Mouse (Mus musculus) CH12.LX (cell line): ENCODE data around the gene Rbl2. TPM values are rescaled to one million over a fixed set of nuclear protein-coding genes. Genes with fewer than 3 reads are reported as not detected.

Source experiments
- DNase-seq: peaks from one replicate; pipeline ENCODE4 v3.0.0-alpha.2; 2013; ENCODE audit errors: extremely low read depth
- H3K27ac ChIP-seq: 2 replicates; pipeline ENCODE4 v1.5.1; 2012; ENCODE audit warnings: low read depth, mild to moderate bottlenecking, control low read depth, moderate library complexity; ENCODE audit not compliant: insufficient read depth
- H3K27me3 ChIP-seq: replicated peaks from 2 replicates; pipeline ENCODE3; 2012; ENCODE audit warnings: inconsistent platforms
- H3K36me3 ChIP-seq, 2 experiments: replicated peaks in 1 of 2; 2 replicates each; pipeline versions ENCODE3 to v1.6.1; 2012; ENCODE audit warnings: inconsistent platforms in 1 of 2, low read length in 1 of 2, mild to moderate bottlenecking in 1 of 2, mixed read lengths in 1 of 2, moderate library complexity in 1 of 2; ENCODE audit not compliant: control insufficient read depth in 1 of 2, insufficient read depth in 1 of 2
- H3K4me1 ChIP-seq, 2 experiments: 2 replicates each; pipeline ENCODE4 v1.6.1; 2012; ENCODE audit warnings: inconsistent platforms in 1 of 2, moderate library complexity in 1 of 2; ENCODE audit not compliant: insufficient read depth in 2 of 2, control insufficient read depth in 1 of 2
- H3K4me2 ChIP-seq: 2 replicates; pipeline ENCODE4 v1.6.1; 2012; ENCODE audit warnings: low read depth, mild to moderate bottlenecking, control low read depth; ENCODE audit not compliant: poor library complexity, insufficient read depth, severe bottlenecking
- H3K4me3 ChIP-seq, 3 experiments: fragments of 150-350 bp in 1 of 3; sonication (generic) in 1 of 3; replicated peaks in 1 of 3; 2 replicates each; pipeline versions ENCODE3 to v1.5.1; 2011 to 2012; ENCODE audit warnings: low read depth in 2 of 3, low read length in 2 of 3, mild to moderate bottlenecking in 2 of 3, moderate library complexity in 2 of 3, control low read depth in 1 of 3, improper control_type of control experiment in 1 of 3, inconsistent platforms in 1 of 3, mixed read lengths in 1 of 3; ENCODE audit not compliant: poor library complexity in 1 of 3
- H3K79me2 ChIP-seq: replicated peaks from 2 replicates; pipeline ENCODE4 v1.6.1; 2012; ENCODE audit warnings: mild to moderate bottlenecking, moderate library complexity; ENCODE audit not compliant: control insufficient read depth, poor library complexity, insufficient read depth, severe bottlenecking; ENCODE audit errors: extremely low read depth
- H3K9ac ChIP-seq: 2 replicates; pipeline ENCODE4 v1.6.1; 2012; ENCODE audit warnings: low read depth, mild to moderate bottlenecking, control low read depth, moderate library complexity; ENCODE audit not compliant: insufficient read depth
- H3K9me3 ChIP-seq: replicated peaks from 2 replicates; pipeline ENCODE3; 2012; ENCODE audit warnings: low read length, inconsistent platforms, mixed read lengths
- BHLHE40 ChIP-seq: IDR thresholded peaks from 2 replicates; pipeline ENCODE4 v1.6.1; 2011; ENCODE audit warnings: mild to moderate bottlenecking, low read depth, low read length, improper control_type of control experiment
- CHD2 ChIP-seq: IDR thresholded peaks from 2 replicates; pipeline ENCODE4 v1.6.1; 2011; ENCODE audit warnings: low read length, improper control_type of control experiment
- EP300 ChIP-seq: IDR thresholded peaks from 2 replicates; pipeline ENCODE4 v1.6.1; 2011; ENCODE audit warnings: low read length, improper control_type of control experiment
- ETS1 ChIP-seq: conservative IDR thresholded peaks from 2 replicates; pipeline ENCODE4 v1.6.1; 2012; ENCODE audit warnings: low read depth, mild to moderate bottlenecking, inconsistent platforms, low read length, improper control_type of control experiment, moderate library complexity
- GABPA ChIP-seq: IDR thresholded peaks from 2 replicates; pipeline ENCODE4 v1.6.1; 2012; ENCODE audit warnings: low read depth, low read length, improper control_type of control experiment, inconsistent platforms; ENCODE audit not compliant: insufficient replicate concordance
- IRF4 ChIP-seq: IDR thresholded peaks from 2 replicates; pipeline ENCODE4 v1.6.1; 2014; ENCODE audit warnings: low read depth, mild to moderate bottlenecking, inconsistent platforms, low read length, improper control_type of control experiment
- JUND ChIP-seq: conservative IDR thresholded peaks from 2 replicates; pipeline ENCODE4 v1.6.1; 2011; ENCODE audit warnings: low read depth, low read length, improper control_type of control experiment
- KAT2A ChIP-seq: IDR thresholded peaks from 2 replicates; pipeline ENCODE4 v1.6.1; 2012; ENCODE audit warnings: low read length, improper control_type of control experiment, inconsistent platforms; ENCODE audit not compliant: insufficient replicate concordance
- MAFK ChIP-seq: IDR thresholded peaks from 2 replicates; pipeline ENCODE4 v1.6.1; 2011; ENCODE audit warnings: low read length, improper control_type of control experiment; ENCODE audit not compliant: insufficient replicate concordance
- MEF2A ChIP-seq: IDR thresholded peaks from 2 replicates; pipeline ENCODE4 v1.6.1; 2014; ENCODE audit warnings: low read depth, mild to moderate bottlenecking, inconsistent platforms, low read length, improper control_type of control experiment, borderline replicate concordance
- MXI1 ChIP-seq: IDR thresholded peaks from 2 replicates; pipeline ENCODE4 v1.6.1; 2011; ENCODE audit warnings: mild to moderate bottlenecking, low read depth, low read length, improper control_type of control experiment
- MYC ChIP-seq: IDR thresholded peaks from 2 replicates; pipeline ENCODE4 v1.6.1; 2011; ENCODE audit warnings: low read depth, mild to moderate bottlenecking, improper control_type of control experiment, low read length
- NELFE ChIP-seq: IDR thresholded peaks from 2 replicates; pipeline ENCODE4 v1.6.1; 2011; ENCODE audit warnings: low read depth, low read length, improper control_type of control experiment
- NRF1 ChIP-seq: IDR thresholded peaks from 2 replicates; pipeline ENCODE4 v1.6.1; 2014; ENCODE audit warnings: low read depth, mild to moderate bottlenecking, inconsistent platforms, low read length, improper control_type of control experiment, moderate library complexity
- PAX5 ChIP-seq: IDR thresholded peaks from 2 replicates; pipeline ENCODE4 v1.6.1; 2012; ENCODE audit warnings: low read length, inconsistent platforms, mixed read lengths
- POLR2A ChIP-seq: IDR thresholded peaks from 2 replicates; pipeline ENCODE4 v1.6.1; 2011; ENCODE audit warnings: low read depth, mild to moderate bottlenecking, improper control_type of control experiment, low read length
- RAD21 ChIP-seq: IDR thresholded peaks from 2 replicates; pipeline ENCODE4 v1.6.1; 2011; ENCODE audit warnings: low read depth, mild to moderate bottlenecking, low read length, improper control_type of control experiment, moderate library complexity
- RCOR1 ChIP-seq: conservative IDR thresholded peaks from 2 replicates; pipeline ENCODE4 v1.6.1; 2012; ENCODE audit warnings: low read depth, mild to moderate bottlenecking, inconsistent platforms, low read length, improper control_type of control experiment
- SIN3A ChIP-seq: IDR thresholded peaks from 2 replicates; pipeline ENCODE4 v1.6.1; 2012; ENCODE audit warnings: low read length, improper control_type of control experiment, inconsistent platforms
- SMC3 ChIP-seq: IDR thresholded peaks from 2 replicates; pipeline ENCODE4 v1.6.1; 2011; ENCODE audit warnings: low read depth, low read length, improper control_type of control experiment
- TBP ChIP-seq: conservative IDR thresholded peaks from 2 replicates; pipeline ENCODE4 v1.6.1; 2011; ENCODE audit warnings: low read depth, low read length, improper control_type of control experiment
- UBTF ChIP-seq: IDR thresholded peaks from 2 replicates; pipeline ENCODE4 v1.6.1; 2012; ENCODE audit warnings: low read depth, mild to moderate bottlenecking, inconsistent platforms, low read length, improper control_type of control experiment, moderate library complexity
- USF1 ChIP-seq: IDR thresholded peaks from 2 replicates; pipeline ENCODE4 v1.6.1; 2014; ENCODE audit warnings: low read depth, mild to moderate bottlenecking, inconsistent platforms, low read length, improper control_type of control experiment
- ZC3H11A ChIP-seq: IDR thresholded peaks from 2 replicates; pipeline ENCODE4 v1.6.1; 2012; ENCODE audit warnings: low read depth, mild to moderate bottlenecking, inconsistent platforms, low read length, improper control_type of control experiment
- ZKSCAN1 ChIP-seq: IDR thresholded peaks from 2 replicates; pipeline ENCODE4 v1.6.1; 2012; ENCODE audit warnings: low read depth, inconsistent platforms, low read length, improper control_type of control experiment, borderline replicate concordance
- ZNF384 ChIP-seq: IDR thresholded peaks from 2 replicates; pipeline ENCODE4 v1.6.1; 2012; ENCODE audit warnings: low read depth, low read length, improper control_type of control experiment, inconsistent platforms
- dilution Hi-C: fragments of 300-500 bp; cut with MboI; formaldehyde crosslinking; loops from 2 replicates; pipeline ENCODE4 v1.14.3; 2020; ENCODE audit warnings: low sequenced_read_pairs; ENCODE audit not compliant: extremely low pct_unique_long_range_greater_than_20kb, extremely low pct_ligation_motif_present
- in situ Hi-C: fragments of 300-500 bp; cut with MboI; formaldehyde crosslinking; loops from 3 replicates; pipeline ENCODE4 v1.14.3; 2019; ENCODE audit warnings: low sequenced_read_pairs, low pct_ligation_motif_present, low pct_unique_long_range_greater_than_20kb, mixed read lengths
- polyA plus RNA-seq: library from polyadenylated mRNA; unstranded; fragments of >175 nt; gene quantifications from 2 replicates; pipeline ENCODE4 v1.2.1, GENCODE M21; 2012; ENCODE audit warnings: low read depth; ENCODE audit not compliant: insufficient read length
- total RNA-seq, 2 experiments: library from RNA; depleted of rRNA; stranded (reverse); fragments of 300-350 nt in 1 of 2; fragments of >200 nt in 1 of 2; gene quantifications; 2 replicates each; pipeline ENCODE4 v1.2.3; 2012 to 2014

Gene Rbl2
- total and polyA plus RNA-seq, 3 experiments = 19.0 to 21.9 (median 19.2) TPM

DNA sequence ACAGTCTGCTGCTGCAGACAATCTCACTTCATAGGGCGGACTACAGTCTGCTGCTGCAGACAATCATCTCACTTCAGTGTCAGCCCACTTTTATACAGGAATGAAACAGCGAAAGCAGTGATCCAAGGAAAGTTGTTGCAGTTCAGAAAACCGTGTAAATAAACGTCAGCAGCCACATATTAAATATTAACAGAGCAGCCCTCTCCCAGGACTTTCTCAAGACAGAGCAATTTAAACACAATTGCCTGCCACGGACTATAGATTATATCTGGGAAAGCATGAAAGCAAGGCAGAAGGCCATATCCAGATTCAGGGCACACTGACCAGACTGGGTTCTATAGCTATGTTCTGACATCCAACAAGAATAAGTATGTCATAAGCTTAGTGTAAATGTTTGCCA, 24.3 kb downstream of the Rbl2 start:
- Histone ChIP-seq H3K4me3 (no peak overlapping the region), H3K27me3 (no peaks in the 10 kb centered on the region), H3K27ac (no peak overlapping the region), H3K79me2 (0 out of 2 replicates have a peak, but pooled peaks cover 2% of the 10 kb centered on the region), H3K4me1 (no peaks in the 10 kb centered on the region), H3K36me3 (peaks cover 58 to 86% of the 10 kb centered on the region in 2 experiments), H3K9me3 (no peaks in the 10 kb centered on the region), H3K4me2 (no peak overlapping the region), H3K9ac (no peak overlapping the region)
- TF ChIP-seq SMC3 = no peak
- TF ChIP-seq MAFK = no peak
- no peak for TF ChIP-seq ZKSCAN1
- no peak for TF ChIP-seq BHLHE40
- no peak for TF ChIP-seq CHD2
- no peak for TF ChIP-seq PAX5
- no peak for TF ChIP-seq USF1
- no peak for TF ChIP-seq JUND
- no peak for TF ChIP-seq MYC
- no peak for TF ChIP-seq KAT2A
- TF ChIP-seq MXI1 = no peak
- TF ChIP-seq IRF4 = no peak
- TF ChIP-seq NRF1 = no peak
- in situ Hi-C loops (no loop called here), dilution Hi-C loops (no loop called here)
- no peak for DNase-seq

- H3K4me1 ChIP-seq = no peaks in the 10 kb centered on the region
- TF ChIP-seq SIN3A (no peak), GABPA (no peak), SMC3 (no peak), POLR2A (no peak), MYC (no peak), USF1 (no peak), TBP (no peak), ZC3H11A (no peak), EP300 (no peak), RCOR1 (no peak), ZNF384 (no peak), KAT2A (no peak), RAD21 (no peak), IRF4 (no peak), NELFE (no peak), UBTF (no peak), MEF2A (no peak), ETS1 (no peak)
- TF ChIP-seq, all 38 proteins: peak for 0
- no peak overlapping the region for H3K4me2 ChIP-seq
- H3K27me3 ChIP-seq = no peaks in the 10 kb centered on the region
- in situ Hi-C loops = no loop called here
- dilution Hi-C loops = no loop called here
- no peak overlapping the region for H3K4me3 ChIP-seq
- H3K79me2 ChIP-seq = no peaks in the 10 kb centered on the region
- no peak for DNase-seq
- peaks cover 49 to 81% of the 10 kb centered on the region in 2 experiments for H3K36me3 ChIP-seq
- H3K9ac ChIP-seq = no peak overlapping the region
- H3K27ac ChIP-seq = no peak overlapping the region
- no peaks in the 10 kb centered on the region for H3K9me3 ChIP-seq
These were observed 28.2 kb downstream of the Rbl2 start for GRCm38 (mm10) chr8:91098106-91098505.
